8 mouse cellular contexts compared by ENCODE assay signal in genomic region chr5:139371631-139372401, GRCm38 (mm10). TPM values are rescaled to one million over a fixed set of nuclear protein-coding genes. Genes with fewer than 3 reads are reported as not detected.
DNase-seq lines count a peak whose midpoint lies in the region; ATAC-seq and TF ChIP-seq lines count a peak whose summit lies in the region.

No protein-coding gene starts in this region.

- no peak for TF ChIP-seq POLR2A in bone marrow macrophage, adult 2 months (IDR thresholded peaks at IDR 0.05; ENCODE audit: borderline replicate concordance, low read depth, low read length)

- peak; percentile 93 for ATAC-seq in embryonic facial prominence, embryonic 15.5 days (ENCODE audit: insufficient number of reproducible peaks, low FRiP score, low TSS enrichment, low read depth)
- ATAC-seq in limb, embryonic 15.5 days (ENCODE audit: insufficient number of reproducible peaks, low FRiP score, low TSS enrichment, low read depth) = peak; percentile 79
- peak; percentile 95 for ATAC-seq in midbrain, postnatal 0 days (ENCODE audit: low FRiP score)

- no peak for TF ChIP-seq CTCF in C2C12 (IDR thresholded peaks at IDR 0.05; ENCODE audit: control insufficient read depth, insufficient read depth, insufficient read length)
- no peak for TF ChIP-seq CTCF in bone marrow macrophage, adult 2 months (IDR thresholded peaks at IDR 0.05; ENCODE audit: low read depth, low read length)
- TF ChIP-seq CTCF in midbrain, postnatal 0 days (IDR thresholded peaks at IDR 0.05) = peak; percentile 45; the same call in 1 of the 2 replicates

- peak overlapping the region; percentile 94 for H3K27ac ChIP-seq in bone marrow macrophage, adult 2 months (ENCODE audit: insufficient read depth, low read depth, low read length)
- H3K27ac ChIP-seq in embryonic facial prominence, embryonic 15.5 days (replicated peaks) = peak overlapping the region; percentile 82
- H3K27ac ChIP-seq in limb, embryonic 15.5 days = peak overlapping the region; percentile 92
- peak overlapping the region; percentile 82 for H3K27ac ChIP-seq in midbrain, postnatal 0 days (ENCODE audit: low read depth, low read length)

- H3K4me1 ChIP-seq in bone marrow macrophage, adult 2 months (ENCODE audit: control insufficient read depth, insufficient read depth, low read length) = peaks cover 82% of the 10 kb centered on the region
- peaks cover 31% of the 10 kb centered on the region for H3K4me1 ChIP-seq in embryonic facial prominence, embryonic 15.5 days
- peaks cover 20% of the 10 kb centered on the region for H3K4me1 ChIP-seq in limb, embryonic 15.5 days
- H3K4me1 ChIP-seq in midbrain, postnatal 0 days (ENCODE audit: insufficient read depth, low read length) = 0 out of 2 replicates have a peak, but pooled peaks cover 4% of the 10 kb centered on the region

- H3K9ac ChIP-seq in embryonic facial prominence, embryonic 15.5 days = peak overlapping the region; percentile 79
- peak overlapping the region; percentile 82 for H3K9ac ChIP-seq in limb, embryonic 15.5 days
- peak overlapping the region; percentile 90 for H3K9ac ChIP-seq in midbrain, postnatal 0 days (replicated peaks; ENCODE audit: low read length, poor library complexity, severe bottlenecking)

- no peaks in the 10 kb centered on the region for H3K27me3 ChIP-seq in C2C12 (ENCODE audit: control insufficient read depth, insufficient read depth, insufficient read length)
- H3K27me3 ChIP-seq in embryonic facial prominence, embryonic 15.5 days = no peaks in the 10 kb centered on the region
- H3K27me3 ChIP-seq in limb, embryonic 15.5 days = no peaks in the 10 kb centered on the region
- H3K27me3 ChIP-seq in midbrain, postnatal 0 days (ENCODE audit: insufficient read depth, low read length) = no peaks in the 10 kb centered on the region

- 1% methylated on average over 39 of the region's 39 CpGs for WGBS in embryonic facial prominence, embryonic 15.5 days
- WGBS in limb, embryonic 15.5 days = under 1% methylated on average over 39 of the region's 39 CpGs
- 3% methylated on average over 39 of the region's 39 CpGs for WGBS in midbrain, postnatal 0 days

- peaks cover 1% of the 10 kb centered on the region for H3K79me3 ChIP-seq in C2C12 (ENCODE audit: low read depth)

- no peaks in the 10 kb centered on the region for H3K9me3 ChIP-seq in embryonic facial prominence, embryonic 15.5 days (replicated peaks)
- H3K9me3 ChIP-seq in limb, embryonic 15.5 days = no peaks in the 10 kb centered on the region
- no peaks in the 10 kb centered on the region for H3K9me3 ChIP-seq in midbrain, postnatal 0 days (ENCODE audit: low read length)

- peak; percentile 94 to 95 for DNase-seq in heart, adult 9 months (ENCODE audit: low spot score in 2 of 2)
- DNase-seq in kidney, adult 9 months = peak; percentile 95
- DNase-seq in midbrain, postnatal 0 days (ENCODE audit: low spot score) = peak; percentile 94
- peak; percentile 87 to 95 for DNase-seq in spleen, postnatal 10 days (ENCODE audit: low spot score in 2 of 2)

- peak overlapping the region; percentile 37 for H3K4me3 ChIP-seq in C2C12 (ENCODE audit: insufficient read depth, poor library complexity, severe bottlenecking)
- peak overlapping the region; percentile 89 for H3K4me3 ChIP-seq in bone marrow macrophage, adult 2 months (ENCODE audit: insufficient read depth, low read length)
- peak overlapping the region; percentile 69 for H3K4me3 ChIP-seq in embryonic facial prominence, embryonic 15.5 days (replicated peaks)
- H3K4me3 ChIP-seq in limb, embryonic 15.5 days = peak overlapping the region; percentile 61
- H3K4me3 ChIP-seq in midbrain, postnatal 0 days (ENCODE audit: low read depth, low read length) = peak overlapping the region; percentile 62

- H3K79me2 ChIP-seq in C2C12 (ENCODE audit: control insufficient read depth, insufficient read depth) = no peaks in the 10 kb centered on the region

- H3K36me3 ChIP-seq in C2C12 (ENCODE audit: control insufficient read depth, insufficient read depth) = no peaks in the 10 kb centered on the region
- no peaks in the 10 kb centered on the region for H3K36me3 ChIP-seq in embryonic facial prominence, embryonic 15.5 days
- no peaks in the 10 kb centered on the region for H3K36me3 ChIP-seq in limb, embryonic 15.5 days
- H3K36me3 ChIP-seq in midbrain, postnatal 0 days (ENCODE audit: insufficient read depth, low read length) = no peaks in the 10 kb centered on the region

- H3K4me2 ChIP-seq in embryonic facial prominence, embryonic 15.5 days (replicated peaks) = peak overlapping the region; percentile 77
- H3K4me2 ChIP-seq in limb, embryonic 15.5 days = peak overlapping the region; percentile 76
- H3K4me2 ChIP-seq in midbrain, postnatal 0 days (ENCODE audit: low read depth, low read length, poor library complexity, severe bottlenecking) = peak overlapping the region; percentile 82

- H3ac ChIP-seq in C2C12 (ENCODE audit: control insufficient read depth, insufficient read length, low read depth) = peak overlapping the region; percentile 76

TF ChIP-seq in C2C12, 6 proteins besides CTCF, POLR2A, EP300 and RAD21:
- no peak for TF ChIP-seq MYOG (IDR thresholded peaks at IDR 0.05; ENCODE audit: control insufficient read depth, extremely low read depth, insufficient read length)
- no peak for TF ChIP-seq FOSL1 (IDR thresholded peaks at IDR 0.05; ENCODE audit: insufficient read depth, low read length, poor library complexity, severe bottlenecking)
- TF ChIP-seq CEBPB (IDR thresholded peaks at IDR 0.05; ENCODE audit: low read depth) = no peak
- TF ChIP-seq USF1 (IDR thresholded peaks at IDR 0.05; ENCODE audit: low read depth) = peak; percentile 88
- no peak for TF ChIP-seq MYOD1 (IDR thresholded peaks at IDR 0.05; ENCODE audit: control insufficient read depth, insufficient read length, low read depth)
- peak; percentile 84 for TF ChIP-seq MAX (IDR thresholded peaks at IDR 0.05)

RNA-seq across cellular contexts. Expression of gene Gpr146, which starts 5.7 kb away (rescaled TPM):
- 1.7 TPM for polyA plus RNA-seq in C2C12 (2012; fragmentation: generic; extraction: Trizol)
- 34.5 and 34.7 TPM in 2 replicates for polyA plus RNA-seq in bone marrow macrophage, adult 2 months (2012; ENCODE audit: insufficient read depth, insufficient read length, missing spikeins)
- polyA plus RNA-seq in embryonic facial prominence, embryonic 15.5 days (2015; fragmentation: Nextera tagmentation; extraction: Ambion mirVana) = 2.9 and 3.4 TPM in 2 replicates
- polyA plus RNA-seq in limb, embryonic 15.5 days (2015; fragmentation: Nextera tagmentation; extraction: Ambion mirVana) = 2.6 and 3.1 TPM in 2 replicates
- total RNA-seq in midbrain, postnatal 0 days (2014; rRNA removed) = 4.1 and 5.6 TPM in 2 replicates
- polyA plus RNA-seq in midbrain, postnatal 0 days (2015; fragmentation: Nextera tagmentation; extraction: Ambion mirVana) = 3.0 and 3.9 TPM in 2 replicates

RNA-seq across cellular contexts. Expression of gene Cyp2w1, which starts 19.4 kb away (rescaled TPM):
- not detected for polyA plus RNA-seq in C2C12 (2012; fragmentation: generic; extraction: Trizol)
- polyA plus RNA-seq in bone marrow macrophage, adult 2 months (2012; ENCODE audit: insufficient read depth, insufficient read length, missing spikeins) = not detected in 2 replicates
- polyA plus RNA-seq in embryonic facial prominence, embryonic 15.5 days (2015; fragmentation: Nextera tagmentation; extraction: Ambion mirVana) = 24.0 and 32.3 TPM in 2 replicates
- 22.8 and 23.5 TPM in 2 replicates for polyA plus RNA-seq in limb, embryonic 15.5 days (2015; fragmentation: Nextera tagmentation; extraction: Ambion mirVana)
- not detected in 2 replicates for total RNA-seq in midbrain, postnatal 0 days (2014; rRNA removed)
- not detected in 2 replicates for polyA plus RNA-seq in midbrain, postnatal 0 days (2015; fragmentation: Nextera tagmentation; extraction: Ambion mirVana)

RNA-seq across cellular contexts. Expression of gene Cox19, which starts 20.6 kb away (rescaled TPM):
- 52.9 TPM for polyA plus RNA-seq in C2C12 (2012; fragmentation: generic; extraction: Trizol)
- 31.4 and 36.1 TPM in 2 replicates for polyA plus RNA-seq in bone marrow macrophage, adult 2 months (2012; ENCODE audit: insufficient read depth, insufficient read length, missing spikeins)
- polyA plus RNA-seq in embryonic facial prominence, embryonic 15.5 days (2015; fragmentation: Nextera tagmentation; extraction: Ambion mirVana) = 97.5 and 100 TPM in 2 replicates
- polyA plus RNA-seq in limb, embryonic 15.5 days (2015; fragmentation: Nextera tagmentation; extraction: Ambion mirVana) = 90.6 and 94.2 TPM in 2 replicates
- 95.5 and 98.5 TPM in 2 replicates for total RNA-seq in midbrain, postnatal 0 days (2014; rRNA removed)
- 79.4 and 90.0 TPM in 2 replicates for polyA plus RNA-seq in midbrain, postnatal 0 days (2015; fragmentation: Nextera tagmentation; extraction: Ambion mirVana)

RNA-seq across cellular contexts. Expression of gene C130050O18Rik, which starts 33.3 kb away (rescaled TPM):
- polyA plus RNA-seq in C2C12 (2012; fragmentation: generic; extraction: Trizol) = 0.20 TPM
- 13.2 and 14.4 TPM in 2 replicates for polyA plus RNA-seq in bone marrow macrophage, adult 2 months (2012; ENCODE audit: insufficient read depth, insufficient read length, missing spikeins)
- polyA plus RNA-seq in embryonic facial prominence, embryonic 15.5 days (2015; fragmentation: Nextera tagmentation; extraction: Ambion mirVana) = 4.2 and 4.6 TPM in 2 replicates
- 7.1 and 10.4 TPM in 2 replicates for polyA plus RNA-seq in limb, embryonic 15.5 days (2015; fragmentation: Nextera tagmentation; extraction: Ambion mirVana)
- total RNA-seq in midbrain, postnatal 0 days (2014; rRNA removed) = 0.19 TPM in 1 of 2 replicates, not detected in the other
- polyA plus RNA-seq in midbrain, postnatal 0 days (2015; fragmentation: Nextera tagmentation; extraction: Ambion mirVana) = 0.17 TPM in 1 of 2 replicates, not detected in the other

RNA-seq across cellular contexts. Expression of gene Adap1, which starts 46.4 kb away (rescaled TPM):
- polyA plus RNA-seq in C2C12 (2012; fragmentation: generic; extraction: Trizol) = 0.06 TPM
- polyA plus RNA-seq in bone marrow macrophage, adult 2 months (2012; ENCODE audit: insufficient read depth, insufficient read length, missing spikeins) = 73.2 and 77.1 TPM in 2 replicates
- polyA plus RNA-seq in embryonic facial prominence, embryonic 15.5 days (2015; fragmentation: Nextera tagmentation; extraction: Ambion mirVana) = 2.5 and 2.9 TPM in 2 replicates
- polyA plus RNA-seq in limb, embryonic 15.5 days (2015; fragmentation: Nextera tagmentation; extraction: Ambion mirVana) = 3.2 and 4.1 TPM in 2 replicates
- 234 and 253 TPM in 2 replicates for total RNA-seq in midbrain, postnatal 0 days (2014; rRNA removed)
- polyA plus RNA-seq in midbrain, postnatal 0 days (2015; fragmentation: Nextera tagmentation; extraction: Ambion mirVana) = 141 and 152 TPM in 2 replicates

Comparison
In these comparisons a context has a peak if more than half of its experiments do, and no peak if none do; other contexts are left out.
1. Peak in every context shown above with its lines: DNase-seq, ATAC-seq, H3K4me3 ChIP-seq and H3K27ac ChIP-seq.
2. H3K4me3 ChIP-seq: peak in every context shown above with its lines; median percentile 89 in bone marrow macrophage, adult 2 months; 69 in embryonic facial prominence, embryonic 15.5 days; 62 in midbrain, postnatal 0 days; 61 in limb, embryonic 15.5 days; 37 in C2C12.
3. RNA of gene Cyp2w1, which starts 19.4 kb away (polyA plus RNA-seq): 24.0 to 32.3 TPM in embryonic facial prominence, embryonic 15.5 days and 22.8 to 23.5 TPM in limb, embryonic 15.5 days; not detected in midbrain, postnatal 0 days, not detected in C2C12 (single experiment) and not detected in bone marrow macrophage, adult 2 months; every median in the first group is over 10 times any median in the second.